Mouse (Mus musculus): ENCODE data around the gene Stard7. TPM values are rescaled to one million over a fixed set of nuclear protein-coding genes. Genes with fewer than 3 reads are reported as not detected.

Stard7 gene
- polyA plus RNA-seq, 1 experiment from 2014 or later, result 37.9 TPM

GRCm38 (mm10) chr2:127336497-127336832 is 66.4 kb downstream of the Stard7 start:
- no peak for DNase-seq (ENCODE audit: low spot score)
- Histone ChIP-seq H3K9me3 (ENCODE audit: low read length) (no peaks in the 10 kb centered on the region), H3K27me3 (replicated peaks; ENCODE audit: insufficient read depth, low read length) (no peaks in the 10 kb centered on the region; the same call in 1 of the 2 replicates), H3K4me1 (ENCODE audit: insufficient read depth, low read depth, low read length) (no peaks in the 10 kb centered on the region), H3K4me2 (replicated peaks; ENCODE audit: low read depth, low read length) (peak overlapping the region; percentile 83), H3K27ac (ENCODE audit: low read length) (no peak overlapping the region), H3K9ac (replicated peaks; ENCODE audit: low read depth) (no peak overlapping the region), H3K4me3 (ENCODE audit: low read depth, low read length) (peak overlapping the region; percentile 52), H3K36me3 (ENCODE audit: insufficient read depth, low read length) (no peaks in the 10 kb centered on the region)
- ATAC-seq, result no peak
- TF ChIP-seq EP300 (IDR thresholded peaks at IDR 0.05) (no peak), CTCF (IDR thresholded peaks at IDR 0.05) (no peak)
- WGBS, result 6% methylated on average over 24 of the region's 33 CpGs

- TF ChIP-seq EP300 (IDR thresholded peaks at IDR 0.05) (no peak), CTCF (IDR thresholded peaks at IDR 0.05) (no peak)
- no peak for ATAC-seq
- H3K27me3 ChIP-seq (replicated peaks; ENCODE audit: insufficient read depth, low read length), result no peaks in the 10 kb centered on the region; the same call in 1 of the 2 replicates
- no peak overlapping the region for H3K9ac ChIP-seq (replicated peaks; ENCODE audit: low read depth)
- no peak for DNase-seq (ENCODE audit: low spot score)
- no peaks in the 10 kb centered on the region for H3K36me3 ChIP-seq (ENCODE audit: insufficient read depth, low read length)
- H3K4me1 ChIP-seq (ENCODE audit: insufficient read depth, low read depth, low read length), result no peaks in the 10 kb centered on the region
- H3K27ac ChIP-seq (ENCODE audit: low read length), result no peak overlapping the region
- no peaks in the 10 kb centered on the region for H3K9me3 ChIP-seq (ENCODE audit: low read length)
- H3K4me2 ChIP-seq (replicated peaks; ENCODE audit: low read depth, low read length), result peak overlapping the region; percentile 83
- WGBS, result 29% methylated on average over 5 of the region's 5 CpGs
- peak overlapping the region; percentile 52 for H3K4me3 ChIP-seq (ENCODE audit: low read depth, low read length)
Measured at GRCm38 (mm10) chr2:127336885-127337284, 66.9 kb downstream of the Stard7 start.

GRCm38 (mm10) chr2:127337531-127337930 is 67.5 kb downstream of the Stard7 start:
- ATAC-seq (no peak), DNase-seq (ENCODE audit: low spot score) (no peak)
- H3K36me3 ChIP-seq (ENCODE audit: insufficient read depth, low read length), result no peaks in the 10 kb centered on the region
- TF ChIP-seq CTCF (IDR thresholded peaks at IDR 0.05) (no peak), EP300 (IDR thresholded peaks at IDR 0.05) (no peak)
- 47% methylated on average over 11 of the region's 11 CpGs for WGBS
- 0 out of 2 replicates have a peak overlapping the region, but pooled peaks have one; percentile 83 for H3K4me2 ChIP-seq (replicated peaks; ENCODE audit: low read depth, low read length)
- no peaks in the 10 kb centered on the region; the same call in 1 of the 2 replicates for H3K27me3 ChIP-seq (replicated peaks; ENCODE audit: insufficient read depth, low read length)
- no peak overlapping the region for H3K9ac ChIP-seq (replicated peaks; ENCODE audit: low read depth)
- no peak overlapping the region for H3K4me3 ChIP-seq (ENCODE audit: low read depth, low read length)
- H3K9me3 ChIP-seq (ENCODE audit: low read length), result no peaks in the 10 kb centered on the region
- no peak overlapping the region for H3K27ac ChIP-seq (ENCODE audit: low read length)
- no peaks in the 10 kb centered on the region for H3K4me1 ChIP-seq (ENCODE audit: insufficient read depth, low read depth, low read length)

- H3K36me3 ChIP-seq (ENCODE audit: insufficient read depth, low read length), result no peaks in the 10 kb centered on the region
- H3K4me1 ChIP-seq (ENCODE audit: insufficient read depth, low read depth, low read length), result no peaks in the 10 kb centered on the region
- H3K9ac ChIP-seq (replicated peaks; ENCODE audit: low read depth), result no peak overlapping the region
- TF ChIP-seq EP300 (IDR thresholded peaks at IDR 0.05) (no peak), CTCF (IDR thresholded peaks at IDR 0.05) (no peak)
- no peak overlapping the region for H3K27ac ChIP-seq (ENCODE audit: low read length)
- no peak overlapping the region for H3K4me3 ChIP-seq (ENCODE audit: low read depth, low read length)
- 46% methylated on average over 7 of the region's 7 CpGs for WGBS
- H3K27me3 ChIP-seq (replicated peaks; ENCODE audit: insufficient read depth, low read length), result no peaks in the 10 kb centered on the region; the same call in 1 of the 2 replicates
- H3K4me2 ChIP-seq (replicated peaks; ENCODE audit: low read depth, low read length), result no peak overlapping the region
- H3K9me3 ChIP-seq (ENCODE audit: low read length), result no peaks in the 10 kb centered on the region
- DNase-seq (ENCODE audit: low spot score) (no peak), ATAC-seq (no peak)
Measured at GRCm38 (mm10) chr2:127338012-127338411, 68.0 kb downstream of the Stard7 start.

GRCm38 (mm10) chr2:127338416-127338815 is 68.4 kb downstream of the Stard7 start, which contains the start of gene Astl:
Gene Astl (plus strand): TSS chr2:127338639.
- DNase-seq (ENCODE audit: low spot score) (no peak), ATAC-seq (no peak)
- Histone ChIP-seq H3K9ac (replicated peaks; ENCODE audit: low read depth) (no peak within 1 kb of the TSS), H3K9me3 (ENCODE audit: low read length) (no peaks in the 10 kb centered on the region), H3K27ac (ENCODE audit: low read length) (no peak within 1 kb of the TSS), H3K36me3 (ENCODE audit: insufficient read depth, low read length) (no peaks in the 10 kb centered on the region), H3K4me1 (ENCODE audit: insufficient read depth, low read depth, low read length) (no peaks in the 10 kb centered on the region), H3K4me2 (replicated peaks; ENCODE audit: low read depth, low read length) (0 out of 2 replicates have a peak within 1 kb of the TSS, but pooled peaks have one; percentile 83), H3K27me3 (replicated peaks; ENCODE audit: insufficient read depth, low read length) (no peaks in the 10 kb centered on the region; the same call in 1 of the 2 replicates), H3K4me3 (ENCODE audit: low read depth, low read length) (no peak within 1 kb of the TSS)
- WGBS, result 80% methylated on average over 4 of the region's 4 CpGs
- TF ChIP-seq CTCF (IDR thresholded peaks at IDR 0.05) (no peak), EP300 (IDR thresholded peaks at IDR 0.05) (no peak)

- DNase-seq (ENCODE audit: low spot score), result no peak
- no peak overlapping the region for H3K4me3 ChIP-seq (ENCODE audit: low read depth, low read length)
- H3K4me1 ChIP-seq (ENCODE audit: insufficient read depth, low read depth, low read length), result no peaks in the 10 kb centered on the region
- ATAC-seq, result no peak
- H3K4me2 ChIP-seq (replicated peaks; ENCODE audit: low read depth, low read length), result no peak overlapping the region
- H3K27me3 ChIP-seq (replicated peaks; ENCODE audit: insufficient read depth, low read length), result no peaks in the 10 kb centered on the region; the same call in 1 of the 2 replicates
- TF ChIP-seq CTCF (IDR thresholded peaks at IDR 0.05), result no peak
- TF ChIP-seq EP300 (IDR thresholded peaks at IDR 0.05), result no peak
- 72% methylated on average over 4 of the region's 4 CpGs for WGBS
- H3K9ac ChIP-seq (replicated peaks; ENCODE audit: low read depth), result no peak overlapping the region
- H3K9me3 ChIP-seq (ENCODE audit: low read length), result no peaks in the 10 kb centered on the region
- no peak overlapping the region for H3K27ac ChIP-seq (ENCODE audit: low read length)
- no peaks in the 10 kb centered on the region for H3K36me3 ChIP-seq (ENCODE audit: insufficient read depth, low read length)
Measured at GRCm38 (mm10) chr2:127338833-127339232, 68.8 kb downstream of the Stard7 start.

GRCm38 (mm10) chr2:127339262-127339661 is 69.2 kb downstream of the Stard7 start:
- Histone ChIP-seq H3K27me3 (replicated peaks; ENCODE audit: insufficient read depth, low read length) (no peaks in the 10 kb centered on the region; the same call in 1 of the 2 replicates), H3K27ac (ENCODE audit: low read length) (no peak overlapping the region), H3K4me2 (replicated peaks; ENCODE audit: low read depth, low read length) (no peak overlapping the region), H3K36me3 (ENCODE audit: insufficient read depth, low read length) (no peaks in the 10 kb centered on the region), H3K9ac (replicated peaks; ENCODE audit: low read depth) (no peak overlapping the region), H3K9me3 (ENCODE audit: low read length) (no peaks in the 10 kb centered on the region), H3K4me1 (ENCODE audit: insufficient read depth, low read depth, low read length) (no peaks in the 10 kb centered on the region), H3K4me3 (ENCODE audit: low read depth, low read length) (no peak overlapping the region)
- TF ChIP-seq EP300 (IDR thresholded peaks at IDR 0.05), result no peak
- TF ChIP-seq CTCF (IDR thresholded peaks at IDR 0.05), result no peak
- ATAC-seq, result no peak
- 70% methylated on average over 6 of the region's 6 CpGs for WGBS
- no peak for DNase-seq (ENCODE audit: low spot score)
